ENCODE assay signal across 8 mouse cellular contexts in the genomic region with DNA sequence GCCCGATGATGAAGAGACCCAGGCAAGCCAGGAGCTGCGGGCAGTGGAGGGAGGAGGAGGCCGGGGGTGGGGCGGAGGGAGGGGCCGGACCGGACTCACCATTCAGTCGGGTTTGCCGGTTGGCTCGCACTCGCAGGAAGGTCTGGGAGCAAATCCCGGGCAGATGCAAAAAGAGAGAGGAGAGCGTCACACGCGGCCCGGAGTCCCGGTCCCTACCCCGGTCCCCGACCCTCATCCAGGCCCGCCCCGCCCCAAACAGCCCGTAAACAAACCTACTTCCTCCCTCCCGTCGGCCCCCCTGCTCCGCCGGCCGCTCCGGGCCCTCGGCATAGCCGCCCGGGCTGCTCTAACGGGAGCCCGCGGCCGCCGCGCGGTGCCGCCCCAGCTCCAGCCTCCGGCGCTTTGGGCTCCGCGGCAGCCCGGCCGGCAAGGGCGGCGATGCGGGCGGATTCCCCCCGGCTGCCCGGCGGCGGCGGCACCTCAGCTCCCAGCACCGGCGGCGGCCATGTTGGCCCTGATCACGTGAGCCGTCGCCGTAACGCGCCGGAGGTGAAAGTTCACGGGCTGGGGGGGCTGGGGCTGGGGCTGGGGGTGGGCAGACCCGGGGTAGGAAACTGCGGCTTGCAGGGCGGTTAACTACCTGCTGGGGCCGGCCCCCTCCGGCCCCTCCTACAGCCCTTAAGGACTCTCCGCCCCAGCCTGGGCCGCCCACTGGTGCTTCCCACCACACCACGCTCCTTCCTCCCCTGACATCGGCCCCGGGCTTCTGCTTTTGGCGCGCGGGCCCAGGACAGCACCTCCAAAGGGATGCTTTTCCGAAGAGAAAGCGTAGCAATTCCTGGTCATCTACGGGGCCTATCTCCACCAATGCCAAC. TPM values are rescaled to one million over a fixed set of nuclear protein-coding genes. Genes with fewer than 3 reads are reported as not detected.
A peak's percentile ranks its signal among the peaks of the same experiment; 100 is the strongest.
DNase-seq lines count a peak whose midpoint lies in the region; ATAC-seq and TF ChIP-seq lines count a peak whose summit lies in the region.

No protein-coding gene starts in this region.

- WGBS in intestine, embryonic 14.5 days = under 1% methylated on average over 67 of the region's 80 CpGs
- WGBS in limb, embryonic 12.5 days = under 1% methylated on average over 72 of the region's 80 CpGs
- under 1% methylated on average over 65 of the region's 80 CpGs for WGBS in midbrain, embryonic 13.5 days
- under 1% methylated on average over 78 of the region's 80 CpGs for WGBS in small intestine, adult 2 months

- peaks cover 39% of the 10 kb centered on the region for H3K36me3 ChIP-seq in intestine, embryonic 14.5 days (ENCODE audit: control insufficient read depth, insufficient read depth, low read length)
- H3K36me3 ChIP-seq in limb, embryonic 12.5 days = peaks cover 42% of the 10 kb centered on the region
- H3K36me3 ChIP-seq in midbrain, embryonic 13.5 days = peaks cover 31% of the 10 kb centered on the region
- H3K36me3 ChIP-seq in small intestine, adult 2 months (ENCODE audit: control insufficient read depth, insufficient read depth, low read length) = peaks cover 22% of the 10 kb centered on the region

- peaks cover 20% of the 10 kb centered on the region for H3K4me1 ChIP-seq in intestine, embryonic 14.5 days (replicated peaks; ENCODE audit: control insufficient read depth, insufficient read depth, low read length)
- peaks cover 31% of the 10 kb centered on the region for H3K4me1 ChIP-seq in limb, embryonic 12.5 days (replicated peaks)
- peaks cover 52% of the 10 kb centered on the region for H3K4me1 ChIP-seq in midbrain, embryonic 13.5 days (replicated peaks)
- H3K4me1 ChIP-seq in small intestine, adult 2 months (ENCODE audit: control insufficient read depth, insufficient read depth, insufficient read length, low read length) = peaks cover 2% of the 10 kb centered on the region; the same call in 1 of the 2 replicates

- peak; percentile 9 for TF ChIP-seq POLR2A in small intestine, adult 2 months (IDR thresholded peaks at IDR 0.05; ENCODE audit: low read depth, low read length)

- no peak for TF ChIP-seq CTCF in small intestine, adult 2 months (IDR thresholded peaks at IDR 0.05; ENCODE audit: extremely low read depth, insufficient read length, insufficient replicate concordance, low read depth, low read length)

- peak overlapping the region; percentile 70 for H3K4me3 ChIP-seq in intestine, embryonic 14.5 days (ENCODE audit: low read depth, low read length)
- peak overlapping the region; percentile 78 for H3K4me3 ChIP-seq in limb, embryonic 12.5 days (replicated peaks)
- H3K4me3 ChIP-seq in midbrain, embryonic 13.5 days (replicated peaks) = peak overlapping the region; percentile 76
- H3K4me3 ChIP-seq in small intestine, adult 2 months (ENCODE audit: low read depth, low read length) = peak overlapping the region; percentile 82

- H3K4me2 ChIP-seq in intestine, embryonic 14.5 days (ENCODE audit: low read length) = peak overlapping the region; percentile 50
- H3K4me2 ChIP-seq in limb, embryonic 12.5 days = peak overlapping the region; percentile 77
- peak overlapping the region; percentile 74 for H3K4me2 ChIP-seq in midbrain, embryonic 13.5 days (replicated peaks)

- DNase-seq in layer of hippocampus, adult 11-12 months (ENCODE audit: low spot score) = peak; percentile 72
- DNase-seq in layer of hippocampus, adult 9-10 months (ENCODE audit: low spot score) = no peak
- peak; percentile 87 for DNase-seq in embryo, embryonic 10.5 days (ENCODE audit: low spot score)
- peak; percentile 74 for DNase-seq in gastrocnemius, postnatal 25 days
- DNase-seq in intestine, embryonic 14.5 days (ENCODE audit: low spot score) = peak; percentile 89

- H3K27ac ChIP-seq in intestine, embryonic 14.5 days (ENCODE audit: low read depth) = peak overlapping the region; percentile 97
- peak overlapping the region; percentile 98 for H3K27ac ChIP-seq in limb, embryonic 12.5 days
- peak overlapping the region; percentile 93 for H3K27ac ChIP-seq in midbrain, embryonic 13.5 days
- peak overlapping the region; percentile 12; the same call in 1 of the 2 replicates for H3K27ac ChIP-seq in small intestine, adult 2 months (ENCODE audit: insufficient read depth, low read depth, low read length)

- ATAC-seq in intestine, embryonic 14.5 days (replicated peaks; ENCODE audit: low FRiP score, low TSS enrichment, low read depth) = peak; percentile 97
- peak; percentile 91 for ATAC-seq in limb, embryonic 12.5 days (ENCODE audit: insufficient number of reproducible peaks, insufficient read depth, low FRiP score, low TSS enrichment, low read depth)
- ATAC-seq in midbrain, embryonic 13.5 days = peak; percentile 85

- H3K9me3 ChIP-seq in intestine, embryonic 14.5 days (ENCODE audit: control insufficient read depth, low read length) = no peaks in the 10 kb centered on the region
- no peaks in the 10 kb centered on the region for H3K9me3 ChIP-seq in limb, embryonic 12.5 days
- H3K9me3 ChIP-seq in midbrain, embryonic 13.5 days = no peaks in the 10 kb centered on the region

- H3K9ac ChIP-seq in intestine, embryonic 14.5 days (ENCODE audit: low read length) = peak overlapping the region; percentile 80
- peak overlapping the region; percentile 77 for H3K9ac ChIP-seq in limb, embryonic 12.5 days (replicated peaks)
- H3K9ac ChIP-seq in midbrain, embryonic 13.5 days (replicated peaks) = peak overlapping the region; percentile 83

- H3K27me3 ChIP-seq in intestine, embryonic 14.5 days (replicated peaks; ENCODE audit: control insufficient read depth, insufficient read depth, low read length) = no peaks in the 10 kb centered on the region
- H3K27me3 ChIP-seq in limb, embryonic 12.5 days = no peaks in the 10 kb centered on the region; the same call in 1 of the 2 replicates
- peaks cover 16% of the 10 kb centered on the region for H3K27me3 ChIP-seq in midbrain, embryonic 13.5 days
- no peaks in the 10 kb centered on the region for H3K27me3 ChIP-seq in small intestine, adult 2 months (ENCODE audit: control insufficient read depth, insufficient read depth, low read length)

RNA-seq across cellular contexts. Expression of a gene that starts 37.2 kb away (rescaled TPM):
- total RNA-seq in gastrocnemius, postnatal 25 days (2021) = not detected
- polyA plus RNA-seq in intestine, embryonic 14.5 days (2014; fragmentation: Nextera tagmentation; extraction: Ambion mirVana) = 0.14 and 0.24 TPM in 2 replicates
- 0.26 and 0.65 TPM in 2 replicates for polyA plus RNA-seq in limb, embryonic 12.5 days (2016; fragmentation: Nextera tagmentation; extraction: Ambion mirVana)
- polyA plus RNA-seq in midbrain, embryonic 13.5 days (2015; fragmentation: Nextera tagmentation; extraction: Ambion mirVana) = 0.31 and 0.83 TPM in 2 replicates
- not detected in 2 replicates for polyA plus RNA-seq in small intestine, adult 2 months (2012; rRNA removed)

RNA-seq across cellular contexts. Expression of a gene that starts 37.4 kb away (rescaled TPM):
- 1 to 10 TPM; 3.4 to 6.6 TPM for total RNA-seq in gastrocnemius, postnatal 25 days (2021)
- 8.3 and 10.3 TPM in 2 replicates for polyA plus RNA-seq in intestine, embryonic 14.5 days (2014; fragmentation: Nextera tagmentation; extraction: Ambion mirVana)
- 8.8 and 11.0 TPM in 2 replicates for polyA plus RNA-seq in limb, embryonic 12.5 days (2016; fragmentation: Nextera tagmentation; extraction: Ambion mirVana)
- 10.2 and 10.4 TPM in 2 replicates for polyA plus RNA-seq in midbrain, embryonic 13.5 days (2015; fragmentation: Nextera tagmentation; extraction: Ambion mirVana)
- polyA plus RNA-seq in small intestine, adult 2 months (2012; rRNA removed) = 13.7 and 19.0 TPM in 2 replicates

Comparison
In these comparisons a context has a peak if more than half of its experiments do, and no peak if none do; other contexts are left out.
1. H3K27ac ChIP-seq: peak in every context shown above with its lines; median percentile 98 in limb, embryonic 12.5 days; 97 in intestine, embryonic 14.5 days; 93 in midbrain, embryonic 13.5 days; 12 in small intestine, adult 2 months.